Mouse (Mus musculus) bone marrow macrophage, adult 2 months (primary cell): ENCODE data around the gene Pla2g1b.

ENCODE experiments used
- CTCF ChIP-seq: IDR thresholded peaks from 2 replicates; pipeline ENCODE4 v1.5.1; 2012; ENCODE audit warnings: low read depth, mild to moderate bottlenecking, low read length, moderate library complexity
- POLR2A ChIP-seq: IDR thresholded peaks from 2 replicates; pipeline ENCODE4 v1.6.1; 2012; ENCODE audit warnings: mild to moderate bottlenecking, low read depth, low read length, borderline replicate concordance

DNA sequence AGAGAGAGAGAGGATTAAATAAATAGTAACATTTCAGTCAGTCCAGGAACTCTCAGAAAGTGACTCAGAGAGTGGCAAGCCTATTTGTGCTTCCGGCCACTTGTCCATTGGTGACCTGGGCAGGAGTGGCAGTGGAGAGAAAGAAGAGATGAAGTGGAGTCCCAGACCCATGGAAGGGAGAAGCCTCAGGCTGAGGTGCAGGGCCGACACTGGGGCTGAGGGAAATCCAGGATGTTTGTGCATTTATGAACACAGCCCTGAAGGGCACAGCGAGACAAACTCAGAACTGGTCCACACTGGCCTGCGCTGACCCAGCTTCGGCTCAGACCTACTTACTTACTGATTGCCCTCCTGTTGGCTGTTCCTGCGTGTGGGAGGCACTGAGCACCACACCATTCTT is 3.7 kb downstream of the Pla2g1b start:
- TF ChIP-seq CTCF (no peak), POLR2A (no peak)
